Mouse (Mus musculus): ENCODE results near the gene Ivd.

DNA sequence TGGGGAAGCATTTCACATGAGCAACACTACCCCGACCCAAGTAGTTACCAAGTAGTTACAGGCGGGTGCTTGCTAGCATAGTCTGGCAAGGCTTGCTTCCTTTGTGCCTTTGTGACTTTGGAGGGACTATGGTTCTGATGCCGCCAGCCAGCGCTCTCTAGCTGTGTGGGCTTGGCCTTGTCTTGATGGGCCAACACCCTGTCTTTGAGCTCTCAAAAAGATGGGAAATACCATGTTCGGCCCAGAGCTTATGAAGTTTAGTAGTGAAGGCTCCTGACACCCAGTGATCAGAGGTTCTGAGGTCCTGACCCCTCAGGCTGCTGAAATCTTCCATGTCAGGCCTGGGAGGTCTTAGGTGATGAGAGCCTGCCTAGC, 44.4 kb downstream of the Ivd start:
- no peak for TF ChIP-seq CTCF (IDR thresholded peaks at IDR 0.05; ENCODE audit: low read depth, low read length)
- no peak for TF ChIP-seq GATA1 (IDR thresholded peaks at IDR 0.05; ENCODE audit: borderline replicate concordance, low read length)
- no peak for TF ChIP-seq POLR2AphosphoS5 (IDR thresholded peaks at IDR 0.05; ENCODE audit: insufficient replicate concordance, low read depth, low read length)
- TF ChIP-seq TAL1 (conservative IDR thresholded peaks at IDR 0.05; ENCODE audit: low read depth, low read length) = no peak

Measured in G1E (cell line).